Mouse (Mus musculus) colon, adult 2 months (tissue): Measurements from ENCODE around the gene Hspb9. TPM values are rescaled to one million over a fixed set of nuclear protein-coding genes. Genes with fewer than 3 reads are reported as not detected.

Source experiments
- polyA plus RNA-seq: library from polyadenylated mRNA; depleted of rRNA; stranded (reverse); fragments of >200 nt; gene quantifications from 2 replicates; pipeline ENCODE4 v1.2.3, GENCODE M21; 2012; rRNA removed

Hspb9 gene
- not detected in 2 replicates for polyA plus RNA-seq

DNA sequence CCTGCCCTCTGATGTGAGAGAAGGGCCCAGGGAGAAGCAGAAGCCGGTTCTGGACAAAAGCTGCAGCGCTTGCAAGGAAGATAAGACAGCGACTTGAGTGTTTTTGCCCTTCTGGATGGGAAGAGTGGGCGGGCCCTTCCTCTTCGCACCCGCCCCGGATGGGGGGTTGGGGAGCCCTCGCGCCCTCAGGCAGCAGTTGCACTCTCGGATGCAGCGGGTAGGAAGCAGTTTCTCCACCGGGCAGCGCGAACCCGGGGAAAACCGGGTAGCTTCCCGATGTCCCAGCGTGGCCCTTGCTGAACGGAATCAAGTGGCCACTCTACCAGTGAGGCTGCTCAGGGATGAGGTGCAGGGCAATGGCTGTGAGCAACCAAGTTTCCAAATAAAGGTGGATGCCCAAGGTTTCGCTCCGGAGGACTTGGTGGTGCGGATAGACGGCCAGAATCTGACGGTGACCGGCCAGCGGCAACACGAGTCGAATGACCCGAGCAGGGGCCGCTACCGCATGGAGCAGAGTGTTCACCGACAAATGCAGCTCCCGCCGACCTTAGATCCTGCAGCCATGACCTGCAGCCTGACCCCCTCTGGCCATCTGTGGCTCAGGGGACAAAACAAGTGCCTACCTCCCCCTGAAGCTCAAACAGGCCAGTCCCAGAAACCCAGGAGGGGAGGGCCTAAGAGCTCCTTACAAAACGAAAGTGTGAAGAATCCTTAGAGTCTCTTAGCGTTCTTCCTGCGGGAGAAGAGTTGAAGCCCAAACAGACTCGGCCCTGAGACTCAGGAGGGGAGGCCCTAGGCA, at the start of gene Hspb9:
Hspb9 (plus strand) TSS at position 116 of the 799 bp plus-strand sequence.

GRCm38 (mm10) chr11:100692164-100692616, 21.5 kb upstream of the Hspb9 start, which contains the start of gene Zfp385c:
Gene Zfp385c (minus strand): TSS chr11:100692455.

GRCm38 (mm10) chr11:100703851-100704531, 9.7 kb upstream of the Hspb9 start, which contains the start of gene Dhx58:
Gene Dhx58 (minus strand): TSS chr11:100704271.

GRCm38 (mm10) chr11:100711783-100712615, 1.7 kb upstream of the Hspb9 start, which contains the start of gene Kat2a:
Gene Kat2a (minus strand): TSS chr11:100712465.

DNA sequence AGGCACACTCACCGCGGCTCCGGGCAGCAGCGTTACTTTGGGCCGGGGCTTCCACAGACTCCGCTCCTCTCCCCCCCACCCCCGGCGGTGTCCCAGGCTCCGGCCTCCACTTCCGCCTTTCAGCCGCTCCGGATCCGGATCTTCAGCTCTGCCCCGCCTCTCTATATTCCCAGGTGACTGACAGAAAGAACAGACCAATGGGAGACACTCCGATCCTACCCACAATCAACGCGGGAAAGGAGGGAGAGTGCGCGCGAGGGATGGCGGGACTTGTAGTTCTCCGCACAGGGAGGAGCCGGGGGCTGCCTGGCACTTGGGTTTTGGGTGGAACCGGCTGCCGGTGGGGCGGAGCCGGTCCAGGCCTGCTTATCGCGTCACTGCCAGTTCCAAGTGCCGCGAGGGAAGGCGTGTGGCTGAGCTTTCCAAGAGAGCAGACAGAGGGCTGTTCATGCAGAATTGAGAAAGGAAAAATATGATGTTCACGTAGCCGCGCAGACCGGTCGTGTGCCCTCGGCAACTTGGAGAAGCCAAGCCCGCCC, 24.5 kb downstream of the Hspb9 start, which contains the start of gene Rab5c:
Rab5c (minus strand) TSS at position 150 of the 539 bp plus-strand sequence.

DNA sequence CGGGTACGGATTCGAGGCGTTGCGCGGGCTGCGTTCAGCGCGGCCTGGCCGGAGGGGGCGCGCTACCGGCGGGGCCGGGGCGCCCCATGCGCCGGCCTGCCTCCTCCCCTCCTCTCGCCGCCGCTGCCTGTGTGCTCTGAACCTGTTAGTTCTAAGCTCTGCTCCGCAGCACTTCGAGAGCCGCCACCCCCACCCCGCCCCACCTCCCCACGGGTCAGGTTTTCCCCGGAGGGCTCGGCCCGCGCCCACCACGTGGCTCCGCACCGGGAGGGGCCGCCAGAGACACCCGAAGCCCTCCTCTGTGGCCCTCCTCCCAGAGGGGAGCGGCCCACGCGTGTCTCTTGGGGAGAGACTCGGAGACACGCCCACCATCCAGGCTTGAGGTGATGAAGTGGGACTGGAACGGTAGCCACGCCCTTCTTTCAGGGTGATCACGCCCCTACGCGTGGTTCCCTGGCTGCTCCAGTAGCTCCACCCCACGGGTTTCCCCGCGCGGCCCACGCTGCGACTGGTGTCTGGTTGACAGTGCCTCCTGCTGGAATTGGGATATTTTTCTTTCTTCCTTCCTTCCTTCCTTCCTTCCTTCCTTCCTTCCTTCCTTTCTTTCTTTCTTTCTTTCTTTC, 46.1 kb downstream of the Hspb9 start, which contains the start of gene Kcnh4:
Kcnh4 (minus strand) TSS at position 332 of the 623 bp plus-strand sequence.

GRCm38 (mm10) chr11:100762831-100763230, 49.2 kb downstream of the Hspb9 start, which contains the start of gene Hcrt:
Gene Hcrt (minus strand): TSS chr11:100762931.

Other genes with a start within 250 kb of the Hspb9 start
- gene Klhl11, start 241.1 kb upstream of the Hspb9 start, polyA plus RNA-seq: 2.7 and 3.9 TPM in 2 replicates
- 144 and 146 TPM in 2 replicates for gene Acly, start 185.8 kb upstream of the Hspb9 start, polyA plus RNA-seq
- 0.30 and 0.68 TPM in 2 replicates for gene Ttc25, start 168.2 kb upstream of the Hspb9 start, polyA plus RNA-seq
- 31.3 and 31.6 TPM in 2 replicates for gene Cnp, start 138.9 kb upstream of the Hspb9 start, polyA plus RNA-seq
- gene Nkiras2, start 94.6 kb upstream of the Hspb9 start, polyA plus RNA-seq: 111 and 127 TPM in 2 replicates
- gene Dnajc7, start 93.7 kb upstream of the Hspb9 start, polyA plus RNA-seq: 19.3 and 23.7 TPM in 2 replicates
- 0.27 and 0.46 TPM in 2 replicates for gene Zfp385c, start 21.4 kb upstream of the Hspb9 start, polyA plus RNA-seq
- 9.0 and 10.5 TPM in 2 replicates for gene Dhx58, start 9.6 kb upstream of the Hspb9 start, polyA plus RNA-seq
- 29.3 and 31.9 TPM in 2 replicates for gene Kat2a, start 1.4 kb upstream of the Hspb9 start, polyA plus RNA-seq
- 216 and 249 TPM in 2 replicates for gene Rab5c, start 24.4 kb downstream of the Hspb9 start, polyA plus RNA-seq
- gene Kcnh4, start 46.1 kb downstream of the Hspb9 start, polyA plus RNA-seq: 0.02 and 0.06 TPM in 2 replicates
- 0.24 and 0.80 TPM in 2 replicates for gene Hcrt, start 49.1 kb downstream of the Hspb9 start, polyA plus RNA-seq
- gene Ghdc, start 57.1 kb downstream of the Hspb9 start, polyA plus RNA-seq: 17.3 and 18.7 TPM in 2 replicates
- gene Stat5b, start 136.9 kb downstream of the Hspb9 start, polyA plus RNA-seq: 17.7 and 20.0 TPM in 2 replicates
- gene Stat5a, start 145.5 kb downstream of the Hspb9 start, polyA plus RNA-seq: 14.7 and 15.0 TPM in 2 replicates
- gene Stat3, start 225.7 kb downstream of the Hspb9 start, polyA plus RNA-seq: 81.1 and 88.3 TPM in 2 replicates